Mouse (Mus musculus) embryonic facial prominence, embryonic 13.5 days (tissue): ENCODE data around the gene Prkx. TPM values are rescaled to one million over a fixed set of nuclear protein-coding genes. Genes with fewer than 3 reads are reported as not detected.

Source experiments
- ATAC-seq: fragments of 200-750 bp; cut with Nextera tagmentation; 2 replicates; pipeline ENCODE4 v1.8.0; 2017; ENCODE audit warnings: low read depth; ENCODE audit not compliant: insufficient number of reproducible peaks, insufficient read depth, low FRiP score, low TSS enrichment
- H3K27ac ChIP-seq: fragments of 300-500 bp; sonication (generic); 2 replicates; pipeline ENCODE4 v1.5.1; 2015; ENCODE audit warnings: moderate library complexity, mild to moderate bottlenecking, inconsistent platforms
- H3K27me3 ChIP-seq: fragments of 300-500 bp; sonication (generic); 2 replicates; pipeline ENCODE4 v1.6.1; 2015; ENCODE audit warnings: mild to moderate bottlenecking, inconsistent platforms
- H3K36me3 ChIP-seq: fragments of 300-500 bp; sonication (generic); 2 replicates; pipeline ENCODE4 v1.6.1; 2015; ENCODE audit warnings: mild to moderate bottlenecking, inconsistent platforms
- H3K4me1 ChIP-seq: fragments of 300-500 bp; sonication (generic); 2 replicates; pipeline ENCODE4 v1.6.1; 2015; ENCODE audit warnings: inconsistent platforms
- H3K4me2 ChIP-seq: fragments of 300-500 bp; sonication (generic); 2 replicates; pipeline ENCODE4 v1.6.1; 2015; ENCODE audit warnings: moderate library complexity, mild to moderate bottlenecking, inconsistent platforms
- H3K4me3 ChIP-seq: fragments of 300-500 bp; sonication (generic); 2 replicates; pipeline ENCODE4 v1.5.1; 2015; ENCODE audit warnings: mild to moderate bottlenecking, inconsistent platforms
- H3K9ac ChIP-seq: fragments of 300-500 bp; sonication (generic); 2 replicates; pipeline ENCODE4 v1.6.1; 2015; ENCODE audit warnings: mild to moderate bottlenecking, inconsistent platforms
- H3K9me3 ChIP-seq: fragments of 300-500 bp; sonication (generic); 2 replicates; pipeline ENCODE4 v1.6.1; 2016; ENCODE audit warnings: inconsistent platforms
- WGBS: fragments of 180-500 bp; shearing (Covaris S2); methylation state at CpG from one replicate; pipeline ENCODE4 v1.1.7; 2015; ENCODE audit warnings: mixed read lengths; 5-methylcytosine and 5-hydroxymethylcytosine counted together
- polyA plus RNA-seq: library from polyadenylated mRNA; unstranded; fragments of >200 nt; fragmentation: Nextera tagmentation; extraction: Ambion mirVana; gene quantifications from 2 replicates; pipeline ENCODE4 v1.2.1, GENCODE M21; 2015

Gene Prkx
- polyA plus RNA-seq, 1 experiment from 2014 or later: 15.0 TPM

- peaks cover 11% of the 10 kb centered on the region; the same call in 1 of the 2 replicates for H3K36me3 ChIP-seq
- 75% methylated on average over 3 of the region's 3 CpGs for WGBS
- ATAC-seq: no peak
- no peaks in the 10 kb centered on the region for H3K9me3 ChIP-seq
- H3K4me3 ChIP-seq: no peak overlapping the region
- H3K27me3 ChIP-seq: no peaks in the 10 kb centered on the region
- H3K9ac ChIP-seq: no peak overlapping the region
- no peak overlapping the region for H3K27ac ChIP-seq
- no peaks in the 10 kb centered on the region for H3K4me1 ChIP-seq
- no peak overlapping the region for H3K4me2 ChIP-seq
These were observed 7.4 kb downstream of the Prkx start for GRCm38 (mm10) chrX:77788675-77789074.

- no peak for ATAC-seq
- Histone ChIP-seq H3K27ac (no peak overlapping the region), H3K4me1 (no peaks in the 10 kb centered on the region), H3K4me2 (no peak overlapping the region), H3K9me3 (no peaks in the 10 kb centered on the region), H3K36me3 (peaks cover 25% of the 10 kb centered on the region), H3K27me3 (no peaks in the 10 kb centered on the region), H3K9ac (no peak overlapping the region), H3K4me3 (no peak overlapping the region)
These were observed 9.7 kb downstream of the Prkx start for GRCm38 (mm10) chrX:77786354-77786753.

- Histone ChIP-seq H3K27me3 (no peaks in the 10 kb centered on the region), H3K27ac (no peak overlapping the region), H3K4me1 (no peaks in the 10 kb centered on the region), H3K4me2 (no peak overlapping the region), H3K36me3 (peaks cover 29% of the 10 kb centered on the region), H3K4me3 (no peak overlapping the region), H3K9ac (no peak overlapping the region), H3K9me3 (no peaks in the 10 kb centered on the region)
- no peak for ATAC-seq
These were observed 18.3 kb downstream of the Prkx start for GRCm38 (mm10) chrX:77777822-77778221.

- Histone ChIP-seq H3K9me3 (no peaks in the 10 kb centered on the region), H3K27me3 (no peaks in the 10 kb centered on the region), H3K4me3 (no peak overlapping the region), H3K4me1 (no peaks in the 10 kb centered on the region), H3K36me3 (peaks cover 20% of the 10 kb centered on the region; the same call in 1 of the 2 replicates), H3K9ac (no peak overlapping the region), H3K4me2 (no peak overlapping the region), H3K27ac (no peak overlapping the region)
- WGBS: 93% methylated on average over 3 of the region's 3 CpGs
- ATAC-seq: no peak
These were observed 30.9 kb downstream of the Prkx start for GRCm38 (mm10) chrX:77765153-77765552.

- Histone ChIP-seq H3K4me2 (no peak overlapping the region), H3K9me3 (no peaks in the 10 kb centered on the region), H3K9ac (no peak overlapping the region), H3K36me3 (no peaks in the 10 kb centered on the region), H3K4me3 (no peak overlapping the region), H3K27me3 (no peaks in the 10 kb centered on the region), H3K4me1 (no peaks in the 10 kb centered on the region), H3K27ac (no peak overlapping the region)
- 75% methylated on average over 2 of the region's 2 CpGs for WGBS
- ATAC-seq: no peak
These were observed 51.8 kb downstream of the Prkx start for GRCm38 (mm10) chrX:77744260-77744659.

GRCm38 (mm10) chrX:77741383-77741782 is 54.7 kb downstream of the Prkx start:
- H3K4me2 ChIP-seq: no peak overlapping the region
- H3K27me3 ChIP-seq: no peaks in the 10 kb centered on the region
- no peaks in the 10 kb centered on the region for H3K4me1 ChIP-seq
- no peaks in the 10 kb centered on the region for H3K9me3 ChIP-seq
- ATAC-seq: no peak
- H3K9ac ChIP-seq: no peak overlapping the region
- H3K4me3 ChIP-seq: no peak overlapping the region
- H3K36me3 ChIP-seq: no peaks in the 10 kb centered on the region
- H3K27ac ChIP-seq: no peak overlapping the region
- WGBS: 24% methylated on average over 1 of the region's 1 CpGs

- WGBS: 70% methylated on average over 9 of the region's 9 CpGs
- H3K27ac ChIP-seq: no peak overlapping the region
- no peak for ATAC-seq
- no peaks in the 10 kb centered on the region for H3K27me3 ChIP-seq
- no peaks in the 10 kb centered on the region for H3K4me1 ChIP-seq
- H3K9ac ChIP-seq: no peak overlapping the region
- no peak overlapping the region for H3K4me3 ChIP-seq
- H3K36me3 ChIP-seq: no peaks in the 10 kb centered on the region
- no peak overlapping the region for H3K4me2 ChIP-seq
- no peaks in the 10 kb centered on the region for H3K9me3 ChIP-seq
These were observed 62.0 kb downstream of the Prkx start for GRCm38 (mm10) chrX:77733930-77734536.

GRCm38 (mm10) chrX:77720298-77720697 is 75.8 kb downstream of the Prkx start:
- Histone ChIP-seq H3K9me3 (no peaks in the 10 kb centered on the region), H3K4me2 (no peak overlapping the region), H3K27ac (no peak overlapping the region), H3K27me3 (no peaks in the 10 kb centered on the region), H3K4me3 (no peak overlapping the region), H3K9ac (no peak overlapping the region), H3K4me1 (no peaks in the 10 kb centered on the region), H3K36me3 (no peaks in the 10 kb centered on the region)
- 23% methylated on average over 2 of the region's 2 CpGs for WGBS
- ATAC-seq: no peak

Other genes with a start within 250 kb of the Prkx start
- not detected in 2 replicates for gene Pbsn, start 57.3 kb upstream of the Prkx start, polyA plus RNA-seq
- gene Gm14744, start 68.5 kb upstream of the Prkx start, polyA plus RNA-seq: not detected in 2 replicates
- not detected in 2 replicates for gene 5430402E10Rik, start 128.8 kb upstream of the Prkx start, polyA plus RNA-seq